Mouse (Mus musculus): Measurements from ENCODE around the gene Ppp1r9a. TPM values are rescaled to one million over a fixed set of nuclear protein-coding genes. Genes with fewer than 3 reads are reported as not detected.

Ppp1r9a gene
- total and polyA plus RNA-seq, 3 experiments, result 0.03 TPM; not detected in 2

DNA sequence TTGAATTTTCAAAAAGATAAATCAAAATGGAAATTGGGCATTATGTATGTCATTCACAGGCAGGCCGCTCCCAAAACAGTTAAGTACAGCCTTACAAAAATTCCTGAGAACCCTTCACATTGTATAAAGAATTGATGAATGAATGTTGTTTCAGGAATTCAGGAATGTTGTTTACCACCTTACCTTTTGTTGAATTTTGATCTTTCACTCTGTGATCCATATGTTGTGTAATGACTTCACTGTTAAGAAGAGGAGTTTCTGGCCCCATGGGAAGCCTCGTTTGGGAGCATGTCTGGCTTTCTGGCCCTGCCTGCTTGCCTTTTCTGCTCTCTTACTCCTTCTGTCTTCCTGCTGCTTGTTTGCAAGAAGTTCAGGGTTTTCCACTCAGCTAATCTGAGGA, 105.4 kb downstream of the Ppp1r9a start:
- no peak for DNase-seq (ENCODE audit: low read depth, low spot score)
- Histone ChIP-seq H3K79me2 (ENCODE audit: control insufficient read depth, insufficient read depth, low read length, poor library complexity) (no peaks in the 10 kb centered on the region), H3K36me3 (ENCODE audit: control insufficient read depth in 1 of 2, insufficient read depth in 2 of 2, low read length in 2 of 2) (no peaks in the 10 kb centered on the region), H3K4me3 (ENCODE audit: control insufficient read depth in 1 of 2, insufficient read depth in 1 of 2, low read depth in 2 of 2, low read length in 2 of 2) (no peak overlapping the region), H3K27ac (ENCODE audit: control insufficient read depth, low read depth, low read length) (no peak overlapping the region), H3K9me3 (replicated peaks; ENCODE audit: insufficient read depth, low read length) (no peaks in the 10 kb centered on the region), H3K4me1 (ENCODE audit: control insufficient read depth in 1 of 2, insufficient read depth in 2 of 2, low read length in 2 of 2) (no peaks in the 10 kb centered on the region), H3K9ac (ENCODE audit: control insufficient read depth, low read depth, low read length, poor library complexity, severe bottlenecking) (no peak overlapping the region), H3K27me3 (ENCODE audit: control insufficient read depth in 1 of 2, insufficient read depth in 2 of 2, low read length in 2 of 2) (peaks cover 0 to 9% of the 10 kb centered on the region in 2 experiments; a peak in 3 of 4 replicates)
- TF ChIP-seq POLR2AphosphoS2 (IDR thresholded peaks at IDR 0.05; ENCODE audit: low read length), result no peak
- no peak for TF ChIP-seq TCF12 (IDR thresholded peaks at IDR 0.05; ENCODE audit: low read depth, low read length)
- no peak for TF ChIP-seq ETS1 (IDR thresholded peaks at IDR 0.05; ENCODE audit: low read depth, low read length)
- no peak for TF ChIP-seq USF2 (IDR thresholded peaks at IDR 0.05; ENCODE audit: borderline replicate concordance in 1 of 2, insufficient read depth in 1 of 2, low read depth in 1 of 2, low read length in 2 of 2)
- no peak for TF ChIP-seq CHD2 (IDR thresholded peaks at IDR 0.05; ENCODE audit: low read length)
- no peak for TF ChIP-seq SIN3A (IDR thresholded peaks at IDR 0.05; ENCODE audit: low read length)
- no peak for TF ChIP-seq GABPA (IDR thresholded peaks at IDR 0.05; ENCODE audit: low read depth, low read length)
- no peak for TF ChIP-seq MAZ (IDR thresholded peaks at IDR 0.05; ENCODE audit: low read depth, low read length)
- no peak for TF ChIP-seq E2F4 (IDR thresholded peaks at IDR 0.05; ENCODE audit: borderline replicate concordance, low read depth, low read length)
- no peak for TF ChIP-seq CTCF (IDR thresholded peaks at IDR 0.05 in 2 of 3, conservative IDR thresholded peaks at IDR 0.05 in 1 of 3; ENCODE audit: control insufficient read depth in 1 of 3, insufficient read depth in 1 of 3, low read depth in 2 of 3, low read length in 3 of 3, poor library complexity in 1 of 3, severe bottlenecking in 1 of 3)
- TF ChIP-seq EP300 (IDR thresholded peaks at IDR 0.05; ENCODE audit: low read depth in 1 of 2, low read length in 2 of 2), result no peak
- TF ChIP-seq RAD21 (IDR thresholded peaks at IDR 0.05; ENCODE audit: low read depth, low read length), result no peak
- no peak for TF ChIP-seq RCOR1 (IDR thresholded peaks at IDR 0.05; ENCODE audit: low read depth, low read length)
- no peak for TF ChIP-seq MEF2A (IDR thresholded peaks at IDR 0.05; ENCODE audit: extremely low read depth, insufficient replicate concordance, low read depth, low read length, poor library complexity, severe bottlenecking)
- TF ChIP-seq GATA1 (IDR thresholded peaks at IDR 0.05; ENCODE audit: low read depth, low read length), result no peak

DNA sequence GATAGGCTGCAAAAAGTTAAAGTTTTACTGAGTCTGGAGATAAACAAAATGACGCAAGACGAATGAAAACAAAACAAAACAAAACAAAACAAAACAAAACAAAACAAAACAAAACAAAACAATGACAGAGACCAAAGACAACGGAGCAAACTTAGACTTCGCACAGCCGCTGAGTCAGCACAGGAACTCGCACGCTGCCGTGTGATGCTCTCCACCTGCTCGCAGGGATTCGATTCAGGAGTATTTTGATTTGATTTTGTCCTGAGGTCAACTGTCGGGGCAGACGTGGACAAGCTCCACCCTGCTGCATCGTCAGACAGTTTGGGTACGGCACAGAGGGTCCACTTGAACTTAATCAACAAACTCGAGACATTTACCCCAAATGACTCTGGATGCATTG, 105.9 kb downstream of the Ppp1r9a start:
- peaks cover 0 to 9% of the 10 kb centered on the region in 2 experiments; a peak in 3 of 4 replicates for H3K27me3 ChIP-seq (ENCODE audit: control insufficient read depth in 1 of 2, insufficient read depth in 2 of 2, low read length in 2 of 2)
- TF ChIP-seq NELFE (IDR thresholded peaks at IDR 0.05; ENCODE audit: low read depth, low read length) (no peak), MEF2A (IDR thresholded peaks at IDR 0.05; ENCODE audit: extremely low read depth, insufficient replicate concordance, low read depth, low read length, poor library complexity, severe bottlenecking) (no peak), ETS1 (IDR thresholded peaks at IDR 0.05; ENCODE audit: low read depth, low read length) (no peak), GATA1 (IDR thresholded peaks at IDR 0.05; ENCODE audit: low read depth, low read length) (no peak), BHLHE40 (IDR thresholded peaks at IDR 0.05; ENCODE audit: borderline replicate concordance, low read depth, low read length) (no peak), GABPA (IDR thresholded peaks at IDR 0.05; ENCODE audit: low read depth, low read length) (no peak), E2F4 (IDR thresholded peaks at IDR 0.05; ENCODE audit: borderline replicate concordance, low read depth, low read length) (no peak), CHD2 (IDR thresholded peaks at IDR 0.05; ENCODE audit: low read length) (no peak)
- no peak overlapping the region for H3K27ac ChIP-seq (ENCODE audit: control insufficient read depth, low read depth, low read length)
- H3K36me3 ChIP-seq (ENCODE audit: control insufficient read depth in 1 of 2, insufficient read depth in 2 of 2, low read length in 2 of 2), result no peaks in the 10 kb centered on the region
- no peak for DNase-seq (ENCODE audit: low read depth, low spot score)
- H3K79me2 ChIP-seq (ENCODE audit: control insufficient read depth, insufficient read depth, low read length, poor library complexity), result no peaks in the 10 kb centered on the region
- H3K4me1 ChIP-seq (ENCODE audit: control insufficient read depth in 1 of 2, insufficient read depth in 2 of 2, low read length in 2 of 2), result no peaks in the 10 kb centered on the region
- H3K9me3 ChIP-seq (replicated peaks; ENCODE audit: insufficient read depth, low read length), result no peaks in the 10 kb centered on the region
- H3K4me3 ChIP-seq (ENCODE audit: control insufficient read depth in 1 of 2, insufficient read depth in 1 of 2, low read depth in 2 of 2, low read length in 2 of 2), result no peak overlapping the region
- H3K9ac ChIP-seq (ENCODE audit: control insufficient read depth, low read depth, low read length, poor library complexity, severe bottlenecking), result no peak overlapping the region
